Mouse (Mus musculus): ENCODE measurements around the gene Dusp13.

DNA sequence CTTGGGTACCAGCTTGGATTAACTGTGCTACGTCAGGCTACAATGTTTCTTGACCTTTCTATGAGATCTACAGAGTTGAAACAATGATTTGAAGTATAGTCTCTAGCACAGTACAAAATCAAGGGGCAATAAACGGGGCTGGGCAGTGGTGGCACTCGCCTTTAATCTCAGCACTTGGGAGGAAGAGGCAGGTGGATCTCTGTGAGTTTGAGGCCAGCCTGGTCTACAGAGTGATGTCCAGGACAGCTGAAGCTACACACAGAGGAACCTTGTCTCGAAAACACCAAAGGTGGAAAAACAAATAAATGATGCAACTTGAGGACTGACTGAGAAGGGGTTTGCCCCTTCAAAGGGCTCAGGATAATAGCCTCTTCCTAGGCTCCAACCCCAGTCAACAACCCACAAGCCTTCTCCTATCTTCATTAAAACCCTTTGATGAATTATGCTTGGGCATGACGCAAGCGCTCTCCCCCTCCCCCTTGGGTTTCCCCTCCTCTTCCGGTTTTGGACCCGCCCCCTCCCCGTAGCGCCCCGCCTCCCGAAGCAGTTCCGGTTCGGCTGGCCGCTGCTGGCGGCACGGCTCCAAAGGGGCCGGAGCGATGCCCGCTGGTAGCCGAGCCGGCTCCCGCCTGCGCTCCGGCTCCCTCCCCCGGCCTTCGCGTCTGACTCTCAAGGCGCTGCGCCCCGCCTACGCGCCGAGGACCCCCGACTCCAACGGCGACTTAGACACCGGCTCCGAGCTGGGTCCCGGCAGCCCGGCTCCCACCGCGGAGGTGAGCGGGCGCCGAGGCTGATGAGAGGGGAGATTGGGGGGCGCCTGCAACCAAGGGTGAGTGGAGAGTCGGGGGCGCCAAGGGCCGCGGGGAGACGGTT, 737 bp downstream of the Dusp13 start, which contains the start of gene Samd8:
- TF ChIP-seq CTCF (IDR thresholded peaks at IDR 0.05; ENCODE audit: low read depth): no peak
- TF ChIP-seq EP300 (IDR thresholded peaks at IDR 0.05; ENCODE audit: low read depth): no peak

Measured in liver, embryonic 14.5 days (tissue).